Mouse (Mus musculus) inflammation-experienced regulatory T-cells (primary cell): ENCODE results near the gene Fgd2. TPM values are rescaled to one million over a fixed set of nuclear protein-coding genes. Genes with fewer than 3 reads are reported as not detected.

Experiments
- polyA plus RNA-seq, 2 experiments: library from polyadenylated mRNA; unstranded; fragments of 100-300 nt; shearing (Covaris generic); gene quantifications; one replicate each; pipeline ENCODE4 v1.2.1; 2017

The Fgd2 gene
- polyA plus RNA-seq = 10 to 100 TPM in 1 of 2 experiments, 1 to 10 TPM in 1; 2.4 to 10.8 TPM

DNA sequence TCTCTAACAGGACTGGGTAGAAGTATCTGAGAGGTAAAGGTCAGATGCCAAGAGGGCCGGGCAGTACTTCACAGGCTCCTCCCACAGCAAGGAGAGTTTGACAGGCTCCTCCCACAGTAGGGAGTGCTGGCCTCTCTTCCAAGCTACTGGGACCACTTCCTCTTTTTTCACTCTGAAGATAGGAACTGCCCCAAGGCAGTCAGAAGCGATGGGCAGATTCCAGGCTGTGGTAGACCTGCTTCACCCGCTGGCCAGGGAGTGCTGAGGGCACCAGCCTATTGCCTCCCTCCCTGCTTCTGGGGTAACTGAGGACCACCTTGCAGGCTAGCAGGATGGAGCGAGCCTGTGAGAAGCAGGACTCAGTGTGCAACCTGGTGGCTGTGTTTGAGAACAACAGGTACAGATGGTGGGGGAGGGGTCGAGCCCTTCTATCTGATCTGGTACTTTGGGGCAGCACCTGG is at the start of gene Fgd2:
Gene Fgd2 (plus strand): TSS at position 154 of the 461 bp plus-strand sequence.

DNA sequence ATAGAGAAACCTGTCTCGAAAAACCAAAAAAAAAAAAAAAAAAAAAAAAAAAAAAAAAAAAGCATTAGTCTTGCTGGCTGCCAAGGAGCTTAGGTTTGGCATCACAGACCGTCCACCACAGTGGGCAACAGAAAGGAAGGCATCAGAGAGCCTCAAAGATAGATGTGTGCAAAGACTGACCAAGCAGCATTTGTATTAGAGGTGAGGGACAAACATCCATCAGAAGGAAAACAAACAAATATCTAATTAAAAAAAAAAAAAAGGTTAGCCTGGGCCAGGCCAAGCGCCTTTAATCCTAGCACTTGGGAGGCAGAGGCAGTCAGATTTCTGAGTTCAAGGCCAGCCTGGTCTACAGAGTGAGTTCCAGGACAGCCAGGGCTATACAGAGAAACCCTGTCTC is 43.3 kb upstream of the Fgd2 start, which contains the start of gene Pi16:
Gene Pi16 (plus strand): TSS at position 301 of the 400 bp plus-strand sequence.

DNA sequence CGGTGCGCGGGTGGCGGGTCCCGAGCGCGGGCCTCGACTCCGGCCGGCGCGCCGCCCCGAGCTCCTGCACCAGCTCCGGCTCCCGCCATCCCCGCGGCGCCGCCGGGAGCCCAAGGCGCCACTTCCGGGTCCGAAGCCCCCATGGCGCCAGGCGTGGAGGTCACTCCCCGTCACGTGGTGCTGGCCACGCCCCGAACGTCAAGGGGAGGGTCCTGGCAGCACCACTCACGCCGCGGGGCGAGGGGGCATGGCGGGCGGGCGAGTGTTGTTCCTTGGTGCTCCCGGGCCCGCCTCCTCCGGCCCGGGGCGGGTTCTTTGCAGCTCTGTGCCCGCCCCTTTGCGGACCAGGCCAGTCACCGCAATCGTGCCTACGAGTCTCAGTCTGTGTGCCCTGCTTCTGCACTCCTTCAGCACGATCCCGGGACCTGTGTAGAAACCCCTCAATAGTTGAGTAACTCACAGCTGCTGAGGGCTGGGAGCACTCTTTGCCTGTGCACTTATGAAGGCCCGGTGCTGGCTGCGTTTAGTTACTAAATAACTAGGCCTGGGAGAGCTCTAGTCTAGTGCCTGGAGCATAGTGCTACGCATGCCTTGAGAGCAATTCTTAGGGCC is 13.0 kb upstream of the Fgd2 start, which contains the start of gene Mtch1:
Gene Mtch1 (minus strand): TSS at position 290 of the 612 bp plus-strand sequence.

Other genes with a start within 250 kb of the Fgd2 start
- gene Rab44, start 246.8 kb upstream of the Fgd2 start, polyA plus RNA-seq = 1 to 10 TPM in 1 of 2 experiments, not detected in 1; 1.3 TPM
- 1 to 10 TPM in 1 of 2 experiments, under 1 TPM in 1; 0.86 to 1.5 TPM for gene Cpne5, start 122.7 kb upstream of the Fgd2 start, polyA plus RNA-seq
- 10 to 100 TPM; 71.9 to 76.8 TPM for gene Ppil1, start 96.7 kb upstream of the Fgd2 start, polyA plus RNA-seq
- 100 to 1,000 TPM; 101 to 150 TPM for gene BC004004, start 92.1 kb upstream of the Fgd2 start, polyA plus RNA-seq
- gene Pi16, start 43.2 kb upstream of the Fgd2 start, polyA plus RNA-seq = 1 to 10 TPM in 1 of 2 experiments, under 1 TPM in 1; 0.48 to 2.9 TPM
- 100 to 1,000 TPM; 112 to 125 TPM for gene Mtch1, start 13.0 kb upstream of the Fgd2 start, polyA plus RNA-seq
- gene Pim1, start 129.8 kb downstream of the Fgd2 start, polyA plus RNA-seq = 10 to 100 TPM; 44.3 to 79.5 TPM
- gene Gm17657, start 188.7 kb downstream of the Fgd2 start, polyA plus RNA-seq = 1 to 10 TPM in 1 of 2 experiments, under 1 TPM in 1; 0.11 to 1.2 TPM
- gene Tbc1d22b, start 188.9 kb downstream of the Fgd2 start, polyA plus RNA-seq = 10 to 100 TPM; 33.4 to 33.5 TPM
- gene Tmem217, start 191.5 kb downstream of the Fgd2 start, polyA plus RNA-seq = 1 to 10 TPM; 4.9 to 6.3 TPM